Mouse (Mus musculus) liver, adult 2 months (tissue): Measurements from ENCODE around the gene Sgsm3.

Source experiments
- CTCF ChIP-seq: fragments of 200-500 bp; IDR thresholded peaks from 2 replicates; pipeline ENCODE4 v1.5.1; 2011; ENCODE audit warnings: low read depth, low read length, control low read depth
- POLR2A ChIP-seq: fragments of 200-500 bp; IDR thresholded peaks from 2 replicates; pipeline ENCODE4 v1.6.1; 2011; ENCODE audit warnings: low read length, control low read depth; ENCODE audit not compliant: insufficient read depth; ENCODE audit errors: extremely low read depth

GRCm38 (mm10) chr15:81046061-81046460 is 68.5 kb downstream of the Sgsm3 start:
- no peak for TF ChIP-seq POLR2A
- no peak for TF ChIP-seq CTCF
